Mouse (Mus musculus) CH12.LX (cell line): ENCODE results near the gene Rc3h1. TPM values are rescaled to one million over a fixed set of nuclear protein-coding genes. Genes with fewer than 3 reads are reported as not detected.

ENCODE experiments used
- DNase-seq: peaks from one replicate; pipeline ENCODE4 v3.0.0-alpha.2; 2013; ENCODE audit errors: extremely low read depth
- H3K27ac ChIP-seq: 2 replicates; pipeline ENCODE4 v1.5.1; 2012; ENCODE audit warnings: low read depth, mild to moderate bottlenecking, control low read depth, moderate library complexity; ENCODE audit not compliant: insufficient read depth
- H3K27me3 ChIP-seq: replicated peaks from 2 replicates; pipeline ENCODE3; 2012; ENCODE audit warnings: inconsistent platforms
- H3K36me3 ChIP-seq, 2 experiments: replicated peaks in 1 of 2; 2 replicates each; pipeline versions ENCODE3 to v1.6.1; 2012; ENCODE audit warnings: inconsistent platforms in 1 of 2, low read length in 1 of 2, mild to moderate bottlenecking in 1 of 2, mixed read lengths in 1 of 2, moderate library complexity in 1 of 2; ENCODE audit not compliant: control insufficient read depth in 1 of 2, insufficient read depth in 1 of 2
- H3K4me1 ChIP-seq, 2 experiments: 2 replicates each; pipeline ENCODE4 v1.6.1; 2012; ENCODE audit warnings: inconsistent platforms in 1 of 2, moderate library complexity in 1 of 2; ENCODE audit not compliant: insufficient read depth in 2 of 2, control insufficient read depth in 1 of 2
- H3K4me2 ChIP-seq: 2 replicates; pipeline ENCODE4 v1.6.1; 2012; ENCODE audit warnings: low read depth, mild to moderate bottlenecking, control low read depth; ENCODE audit not compliant: poor library complexity, insufficient read depth, severe bottlenecking
- H3K4me3 ChIP-seq, 3 experiments: fragments of 150-350 bp in 1 of 3; sonication (generic) in 1 of 3; replicated peaks in 1 of 3; 2 replicates each; pipeline versions ENCODE3 to v1.5.1; 2011 to 2012; ENCODE audit warnings: low read depth in 2 of 3, low read length in 2 of 3, mild to moderate bottlenecking in 2 of 3, moderate library complexity in 2 of 3, control low read depth in 1 of 3, improper control_type of control experiment in 1 of 3, inconsistent platforms in 1 of 3, mixed read lengths in 1 of 3; ENCODE audit not compliant: poor library complexity in 1 of 3
- H3K79me2 ChIP-seq: replicated peaks from 2 replicates; pipeline ENCODE4 v1.6.1; 2012; ENCODE audit warnings: mild to moderate bottlenecking, moderate library complexity; ENCODE audit not compliant: control insufficient read depth, poor library complexity, insufficient read depth, severe bottlenecking; ENCODE audit errors: extremely low read depth
- H3K9ac ChIP-seq: 2 replicates; pipeline ENCODE4 v1.6.1; 2012; ENCODE audit warnings: low read depth, mild to moderate bottlenecking, control low read depth, moderate library complexity; ENCODE audit not compliant: insufficient read depth
- H3K9me3 ChIP-seq: replicated peaks from 2 replicates; pipeline ENCODE3; 2012; ENCODE audit warnings: low read length, inconsistent platforms, mixed read lengths
- BHLHE40 ChIP-seq: IDR thresholded peaks from 2 replicates; pipeline ENCODE4 v1.6.1; 2011; ENCODE audit warnings: mild to moderate bottlenecking, low read depth, low read length, improper control_type of control experiment
- CHD1 ChIP-seq: IDR thresholded peaks from 2 replicates; pipeline ENCODE4 v1.6.1; 2012; ENCODE audit warnings: low read depth, low read length, improper control_type of control experiment, inconsistent platforms
- CHD2 ChIP-seq: IDR thresholded peaks from 2 replicates; pipeline ENCODE4 v1.6.1; 2011; ENCODE audit warnings: low read length, improper control_type of control experiment
- CTCF ChIP-seq, 2 experiments: IDR thresholded peaks in 1 of 2; conservative IDR thresholded peaks in 1 of 2; 2 replicates each; pipeline ENCODE4 v1.5.1; 2011 to 2012; ENCODE audit warnings: low read depth in 2 of 2, low read length in 2 of 2, improper control_type of control experiment in 1 of 2, inconsistent platforms in 1 of 2, mild to moderate bottlenecking in 1 of 2, moderate library complexity in 1 of 2
- E2F4 ChIP-seq: IDR thresholded peaks from 2 replicates; pipeline ENCODE4 v1.6.1; 2011; ENCODE audit warnings: low read depth, low read length, improper control_type of control experiment; ENCODE audit not compliant: insufficient replicate concordance
- ELF1 ChIP-seq: IDR thresholded peaks from 2 replicates; pipeline ENCODE4 v1.6.1; 2014; ENCODE audit warnings: low read depth, mild to moderate bottlenecking, inconsistent platforms, low read length, improper control_type of control experiment
- EP300 ChIP-seq: IDR thresholded peaks from 2 replicates; pipeline ENCODE4 v1.6.1; 2011; ENCODE audit warnings: low read length, improper control_type of control experiment
- ETS1 ChIP-seq: conservative IDR thresholded peaks from 2 replicates; pipeline ENCODE4 v1.6.1; 2012; ENCODE audit warnings: low read depth, mild to moderate bottlenecking, inconsistent platforms, low read length, improper control_type of control experiment, moderate library complexity
- GABPA ChIP-seq: IDR thresholded peaks from 2 replicates; pipeline ENCODE4 v1.6.1; 2012; ENCODE audit warnings: low read depth, low read length, improper control_type of control experiment, inconsistent platforms; ENCODE audit not compliant: insufficient replicate concordance
- HCFC1 ChIP-seq: IDR thresholded peaks from 2 replicates; pipeline ENCODE4 v1.6.1; 2012; ENCODE audit warnings: low read depth, mild to moderate bottlenecking, inconsistent platforms, low read length, improper control_type of control experiment
- JUND ChIP-seq: conservative IDR thresholded peaks from 2 replicates; pipeline ENCODE4 v1.6.1; 2011; ENCODE audit warnings: low read depth, low read length, improper control_type of control experiment
- MAZ ChIP-seq: IDR thresholded peaks from 2 replicates; pipeline ENCODE4 v1.6.1; 2012; ENCODE audit warnings: low read depth, mild to moderate bottlenecking, inconsistent platforms, low read length, improper control_type of control experiment, moderate library complexity
- MEF2A ChIP-seq: IDR thresholded peaks from 2 replicates; pipeline ENCODE4 v1.6.1; 2014; ENCODE audit warnings: low read depth, mild to moderate bottlenecking, inconsistent platforms, low read length, improper control_type of control experiment, borderline replicate concordance
- MXI1 ChIP-seq: IDR thresholded peaks from 2 replicates; pipeline ENCODE4 v1.6.1; 2011; ENCODE audit warnings: mild to moderate bottlenecking, low read depth, low read length, improper control_type of control experiment
- MYC ChIP-seq: IDR thresholded peaks from 2 replicates; pipeline ENCODE4 v1.6.1; 2011; ENCODE audit warnings: low read depth, mild to moderate bottlenecking, improper control_type of control experiment, low read length
- NELFE ChIP-seq: IDR thresholded peaks from 2 replicates; pipeline ENCODE4 v1.6.1; 2011; ENCODE audit warnings: low read depth, low read length, improper control_type of control experiment
- NRF1 ChIP-seq: IDR thresholded peaks from 2 replicates; pipeline ENCODE4 v1.6.1; 2014; ENCODE audit warnings: low read depth, mild to moderate bottlenecking, inconsistent platforms, low read length, improper control_type of control experiment, moderate library complexity
- POLR2A ChIP-seq: IDR thresholded peaks from 2 replicates; pipeline ENCODE4 v1.6.1; 2011; ENCODE audit warnings: low read depth, mild to moderate bottlenecking, improper control_type of control experiment, low read length
- POLR2AphosphoS2 ChIP-seq: IDR thresholded peaks from 2 replicates; pipeline ENCODE4 v1.6.1; 2011; ENCODE audit warnings: low read depth, low read length, improper control_type of control experiment
- RAD21 ChIP-seq: IDR thresholded peaks from 2 replicates; pipeline ENCODE4 v1.6.1; 2011; ENCODE audit warnings: low read depth, mild to moderate bottlenecking, low read length, improper control_type of control experiment, moderate library complexity
- RCOR1 ChIP-seq: conservative IDR thresholded peaks from 2 replicates; pipeline ENCODE4 v1.6.1; 2012; ENCODE audit warnings: low read depth, mild to moderate bottlenecking, inconsistent platforms, low read length, improper control_type of control experiment
- SMC3 ChIP-seq: IDR thresholded peaks from 2 replicates; pipeline ENCODE4 v1.6.1; 2011; ENCODE audit warnings: low read depth, low read length, improper control_type of control experiment
- TBP ChIP-seq: conservative IDR thresholded peaks from 2 replicates; pipeline ENCODE4 v1.6.1; 2011; ENCODE audit warnings: low read depth, low read length, improper control_type of control experiment
- TCF12 ChIP-seq: IDR thresholded peaks from 2 replicates; pipeline ENCODE4 v1.6.1; 2014; ENCODE audit warnings: low read depth, mild to moderate bottlenecking, inconsistent platforms, low read length, improper control_type of control experiment
- UBTF ChIP-seq: IDR thresholded peaks from 2 replicates; pipeline ENCODE4 v1.6.1; 2012; ENCODE audit warnings: low read depth, mild to moderate bottlenecking, inconsistent platforms, low read length, improper control_type of control experiment, moderate library complexity
- USF2 ChIP-seq: conservative IDR thresholded peaks from 2 replicates; pipeline ENCODE4 v1.6.1; 2011; ENCODE audit warnings: low read depth, low read length, improper control_type of control experiment
- ZC3H11A ChIP-seq: IDR thresholded peaks from 2 replicates; pipeline ENCODE4 v1.6.1; 2012; ENCODE audit warnings: low read depth, mild to moderate bottlenecking, inconsistent platforms, low read length, improper control_type of control experiment
- ZKSCAN1 ChIP-seq: IDR thresholded peaks from 2 replicates; pipeline ENCODE4 v1.6.1; 2012; ENCODE audit warnings: low read depth, inconsistent platforms, low read length, improper control_type of control experiment, borderline replicate concordance
- ZMIZ1 ChIP-seq: IDR thresholded peaks from 2 replicates; pipeline ENCODE4 v1.6.1; 2012; ENCODE audit warnings: low read depth, mild to moderate bottlenecking, inconsistent platforms, low read length, improper control_type of control experiment
- ZNF384 ChIP-seq: IDR thresholded peaks from 2 replicates; pipeline ENCODE4 v1.6.1; 2012; ENCODE audit warnings: low read depth, low read length, improper control_type of control experiment, inconsistent platforms
- dilution Hi-C: fragments of 300-500 bp; cut with MboI; formaldehyde crosslinking; loops from 2 replicates; pipeline ENCODE4 v1.14.3; 2020; ENCODE audit warnings: low sequenced_read_pairs; ENCODE audit not compliant: extremely low pct_unique_long_range_greater_than_20kb, extremely low pct_ligation_motif_present
- in situ Hi-C: fragments of 300-500 bp; cut with MboI; formaldehyde crosslinking; loops from 3 replicates; pipeline ENCODE4 v1.14.3; 2019; ENCODE audit warnings: low sequenced_read_pairs, low pct_ligation_motif_present, low pct_unique_long_range_greater_than_20kb, mixed read lengths
- polyA plus RNA-seq: library from polyadenylated mRNA; unstranded; fragments of >175 nt; gene quantifications from 2 replicates; pipeline ENCODE4 v1.2.1, GENCODE M21; 2012; ENCODE audit warnings: low read depth; ENCODE audit not compliant: insufficient read length
- total RNA-seq, 2 experiments: library from RNA; depleted of rRNA; stranded (reverse); fragments of 300-350 nt in 1 of 2; fragments of >200 nt in 1 of 2; gene quantifications; 2 replicates each; pipeline ENCODE4 v1.2.3; 2012 to 2014

The Rc3h1 gene
- total and polyA plus RNA-seq, 3 experiments: 17.8 to 22.5 (median 21.7) TPM

GRCm38 (mm10) chr1:160861632-160862031 is 44.6 kb upstream of the Rc3h1 start:
- dilution Hi-C loops (no loop called here), in situ Hi-C loops (loop anchor here (5.0 to 25.0 kb wide), 3 partner anchors 119 to 326 kb away; no protein-coding TSS in a partner anchor)
- Histone ChIP-seq H3K4me3 (no peak overlapping the region), H3K79me2 (peaks cover 2% of the 10 kb centered on the region; the same call in 1 of the 2 replicates), H3K27me3 (no peaks in the 10 kb centered on the region), H3K27ac (no peak overlapping the region; the same call in 1 of the 2 replicates), H3K9ac (no peak overlapping the region), H3K4me1 (peaks cover 3 to 16% of the 10 kb centered on the region in 2 experiments; a peak in 3 of 4 replicates), H3K4me2 (peak overlapping the region; percentile 24; the same call in 1 of the 2 replicates), H3K36me3 (no peaks in the 10 kb centered on the region), H3K9me3 (no peaks in the 10 kb centered on the region)
- DNase-seq: peak; percentile 47
- peak; percentile 41 for TF ChIP-seq RAD21
- peak; percentile 20; the same call in 1 of the 2 replicates for TF ChIP-seq ZNF384
- TF ChIP-seq CTCF (conservative IDR thresholded peaks at IDR 0.05 in 1 of 2, IDR thresholded peaks at IDR 0.05 in 1 of 2; ENCODE audit: low read depth in 2 of 2, low read length in 2 of 2): peak in 1 of 2 experiments; percentile 55; a peak in 2 of 4 replicates
- TF ChIP-seq ETS1: no peak
- peak; percentile 62 for TF ChIP-seq SMC3
- TF ChIP-seq EP300: no peak
- no peak for TF ChIP-seq CHD2

DNA sequence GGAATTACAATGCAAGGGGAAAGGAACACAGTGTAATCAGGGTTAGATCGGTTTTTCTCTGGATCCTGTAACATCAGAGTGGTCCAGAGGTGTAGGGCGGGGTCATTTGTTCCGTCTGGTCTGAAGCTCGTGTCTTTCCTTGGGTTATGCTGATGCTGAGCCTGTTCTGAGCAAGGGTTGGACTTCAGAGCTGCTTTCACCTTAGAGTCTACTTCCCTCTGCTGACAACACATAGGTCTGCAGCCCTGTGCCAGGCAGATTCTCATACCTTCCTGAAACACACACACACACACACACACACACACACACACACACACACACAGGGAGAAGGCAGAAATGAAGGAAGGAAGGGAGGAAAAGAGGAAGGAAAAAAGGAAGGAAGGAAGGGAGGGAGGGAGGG is 43.2 kb upstream of the Rc3h1 start:
- dilution Hi-C loops: no loop called here
- Histone ChIP-seq H3K79me2 (peaks cover 2% of the 10 kb centered on the region; the same call in 1 of the 2 replicates), H3K4me3 (no peak overlapping the region), H3K27ac (no peak overlapping the region), H3K4me1 (peaks cover 3 to 16% of the 10 kb centered on the region in 2 experiments; a peak in 3 of 4 replicates), H3K4me2 (peak overlapping the region; percentile 67), H3K9ac (peak overlapping the region; percentile 37; the same call in 1 of the 2 replicates), H3K9me3 (no peaks in the 10 kb centered on the region), H3K27me3 (no peaks in the 10 kb centered on the region), H3K36me3 (no peaks in the 10 kb centered on the region)
- peak; percentile 89 for DNase-seq
- in situ Hi-C loops: loop anchor here (5.0 to 25.0 kb wide), 3 partner anchors 121 to 324 kb away; no protein-coding TSS in a partner anchor
- TF ChIP-seq NELFE (no peak), MYC (peak; percentile 87; the same call in 1 of the 2 replicates), ZNF384 (no peak), UBTF (no peak), RCOR1 (no peak), HCFC1 (0 out of 2 replicates have a peak, but pooled peaks have one; percentile 30), USF2 (no peak), POLR2AphosphoS2 (no peak), GABPA (no peak), EP300 (peak; percentile 49; the same call in 1 of the 2 replicates), ETS1 (no peak), BHLHE40 (peak; percentile 62), JUND (no peak), ZKSCAN1 (no peak), E2F4 (no peak), POLR2A (no peak), ZMIZ1 (no peak), CHD2 (no peak), ELF1 (peak; percentile 40; the same call in 1 of the 2 replicates), TCF12 (peak; percentile 29; the same call in 1 of the 2 replicates), MAZ (0 out of 2 replicates have a peak, but pooled peaks have one; percentile 49), SMC3 (peak; percentile 93), CHD1 (no peak), TBP (no peak), NRF1 (peak; percentile 11; the same call in 1 of the 2 replicates), MEF2A (peak; percentile 44; the same call in 1 of the 2 replicates), MXI1 (peak; percentile 47; the same call in 1 of the 2 replicates), ZC3H11A (peak; percentile 76), RAD21 (peak; percentile 91)
